Mouse (Mus musculus): ENCODE measurements at regions not wholly inside any gene's neighbourhood (a gene's known extent, or its start where the extent isn't known, plus 50 kb on each side); places are given as distances from the start of the nearest gene placed in this dataset.
A peak's percentile ranks its signal among the peaks of the same experiment; 100 is the strongest.

DNA sequence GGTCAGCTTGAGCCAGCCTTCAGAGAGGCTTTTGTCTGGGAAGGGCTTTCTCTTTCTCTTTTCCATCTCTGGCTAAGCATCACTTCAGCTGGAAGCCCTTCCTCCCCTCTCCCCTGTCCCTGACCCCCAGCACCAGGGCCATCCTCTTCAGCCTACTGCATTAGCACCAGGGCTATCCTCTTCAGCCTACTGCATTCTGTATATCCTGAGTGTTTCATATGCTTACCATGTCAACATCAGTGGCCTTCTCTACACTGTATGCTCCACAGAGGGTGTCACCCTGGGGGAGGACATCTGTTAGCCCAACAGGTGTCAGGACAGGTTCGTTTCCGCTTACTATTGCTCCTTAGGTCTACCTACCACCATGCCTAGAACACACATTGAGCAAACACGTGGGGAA lies 282.5 kb downstream of the Rps24 start:
- DNase-seq (ENCODE audit: low spot score) = no peak

DNA sequence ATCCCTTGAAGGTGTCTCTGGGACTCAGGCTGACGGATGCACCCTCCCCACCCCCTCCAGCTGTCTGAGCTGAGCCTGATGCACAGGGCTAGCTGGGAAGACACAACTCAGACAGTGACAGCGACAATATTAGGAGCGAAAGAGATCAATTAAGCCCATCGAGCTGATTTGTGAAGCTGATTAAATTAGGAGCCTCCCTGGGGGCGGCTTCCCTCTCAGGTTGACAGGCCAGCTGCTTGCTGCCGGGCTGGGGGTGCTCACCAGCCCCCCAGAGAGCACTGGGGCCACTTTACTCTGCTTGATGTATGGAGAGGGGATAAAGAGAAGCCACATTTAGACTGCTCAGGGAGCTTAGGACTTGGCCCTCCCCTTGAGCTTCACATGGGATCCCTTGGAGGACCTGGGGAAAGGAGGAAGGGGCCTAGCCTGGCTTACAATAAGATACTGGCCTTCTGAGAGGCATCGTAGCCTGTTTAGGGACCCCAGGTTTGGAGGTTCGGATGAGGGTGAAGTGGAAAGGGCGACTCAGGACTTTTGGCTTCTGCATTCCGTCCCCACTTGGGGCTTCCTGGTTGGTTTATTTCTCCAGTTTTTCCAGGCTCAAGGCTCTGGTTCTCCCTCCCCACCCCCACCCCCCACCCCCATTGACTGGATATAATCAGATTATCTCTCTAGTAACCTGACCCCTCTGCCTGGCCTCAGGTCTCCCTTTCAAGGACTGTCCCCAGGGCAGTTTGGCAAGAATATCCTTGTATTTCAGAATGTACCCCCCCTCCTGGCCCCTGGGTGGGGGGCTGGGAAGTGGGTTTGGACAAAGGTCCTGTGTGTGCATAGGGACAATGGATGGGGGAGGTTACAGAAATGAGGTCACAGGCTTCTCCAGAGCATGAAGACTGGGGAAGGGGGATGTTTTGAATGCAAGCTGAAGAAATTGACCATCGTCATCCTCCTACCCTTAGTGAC lies 283.4 kb downstream of the Rps24 start:
- DNase-seq (ENCODE audit: low spot score) = no peak

DNA sequence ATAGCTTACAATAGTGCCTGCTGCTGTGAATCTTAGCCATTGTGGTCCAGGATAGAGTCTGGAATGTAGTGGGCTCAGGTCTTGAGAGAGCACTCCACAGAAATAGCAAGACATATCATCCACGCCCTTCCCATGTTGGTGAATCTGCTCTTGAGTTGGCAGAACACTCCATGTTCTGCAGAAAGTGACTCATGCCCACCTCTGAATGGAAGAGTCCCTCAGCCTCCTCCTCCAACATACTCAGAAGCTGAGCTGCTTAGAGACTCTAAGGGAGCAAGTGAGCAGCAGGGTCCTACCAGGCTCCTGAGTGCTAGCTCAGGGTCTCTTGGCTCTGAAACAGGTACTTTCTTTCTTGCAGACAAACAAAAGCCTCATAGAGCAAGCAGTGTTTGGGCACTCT lies 284.7 kb downstream of the Rps24 start:
- DNase-seq (ENCODE audit: low spot score) = no peak

DNA sequence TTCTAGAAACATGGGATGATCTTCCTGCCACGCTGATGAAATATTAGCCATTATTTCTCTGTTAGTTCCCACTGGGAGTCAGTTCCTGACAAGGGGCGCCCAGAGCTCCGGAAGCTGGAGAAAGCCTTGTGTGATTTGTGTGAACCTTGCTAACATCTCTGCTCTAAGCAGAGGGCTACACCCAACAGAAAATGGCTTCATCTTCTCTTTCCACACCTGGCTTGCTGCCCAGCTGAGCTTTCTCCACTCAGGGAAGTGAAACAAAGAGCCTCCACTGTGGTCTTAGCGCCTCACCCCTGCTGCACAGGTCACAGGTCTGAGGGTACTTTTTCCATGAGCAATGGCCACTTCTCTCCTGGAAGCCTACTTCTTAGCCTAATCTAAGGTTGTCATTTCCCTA lies 285.2 kb downstream of the Rps24 start:
- DNase-seq (ENCODE audit: low spot score) = no peak

DNA sequence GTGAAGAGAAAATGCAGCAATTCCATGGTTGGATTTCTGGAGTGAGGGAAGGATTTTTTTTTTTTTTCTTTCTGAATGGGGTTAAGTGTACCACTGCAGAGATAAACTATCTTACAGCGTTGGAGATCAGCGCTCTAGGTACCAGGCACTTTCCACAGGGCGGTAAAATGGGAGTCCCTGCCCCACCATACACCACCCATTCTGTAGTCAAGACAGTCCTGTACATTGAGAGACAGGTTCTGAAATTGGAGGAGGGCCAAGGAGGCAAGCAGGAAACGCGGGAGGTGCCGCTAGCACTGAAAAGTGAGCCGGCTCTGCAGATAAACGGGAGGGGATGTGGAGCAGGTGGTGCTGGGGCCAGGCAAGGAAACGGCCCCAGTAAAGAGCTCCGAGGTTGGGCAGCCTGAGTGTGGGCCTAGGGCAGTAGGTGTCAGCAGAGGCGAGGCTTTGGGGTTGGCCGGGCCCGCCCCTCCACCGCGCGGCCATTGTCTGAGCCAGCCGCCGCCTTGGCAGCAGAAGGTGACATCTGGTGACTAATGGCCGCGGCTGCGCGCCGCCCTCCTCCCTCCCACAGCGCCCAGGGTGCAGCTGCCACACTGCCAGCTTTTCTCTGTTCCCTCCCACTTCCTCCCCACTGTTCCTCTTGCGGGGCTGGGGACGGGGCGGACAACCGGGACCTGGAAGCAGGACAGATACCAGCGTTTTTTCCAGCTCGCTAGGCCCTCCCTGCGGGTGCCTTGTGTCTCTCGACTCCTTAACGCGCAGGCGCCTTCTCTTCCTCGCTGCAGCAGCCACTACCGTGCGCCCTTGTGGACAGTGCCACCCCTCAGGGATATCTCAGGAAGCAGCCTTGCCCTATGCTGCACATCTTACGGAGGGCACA lies 292.1 kb downstream of the Rps24 start:
- DNase-seq (ENCODE audit: low spot score) = peak; percentile 66

DNA sequence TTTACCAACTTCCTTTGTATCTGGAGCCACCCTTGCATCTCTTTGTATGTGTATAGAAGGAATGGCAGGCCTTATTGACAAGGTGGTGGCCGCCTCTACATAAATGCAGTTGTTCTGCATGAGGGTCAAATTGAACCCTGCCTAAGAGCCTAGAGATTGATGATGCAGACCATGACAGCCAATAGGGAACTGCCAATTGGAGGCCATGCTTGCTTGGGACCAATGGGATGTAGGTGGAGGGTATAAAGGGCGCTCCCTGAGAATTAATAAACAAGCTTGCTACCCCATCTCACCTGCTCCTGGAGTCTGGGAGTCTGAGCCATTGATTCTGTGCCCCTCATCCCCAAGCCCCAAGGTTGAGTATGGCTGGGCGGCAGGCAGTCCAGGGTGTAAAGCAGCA lies 294.7 kb downstream of the Rps24 start:
- no peak for DNase-seq (ENCODE audit: low spot score)

DNA sequence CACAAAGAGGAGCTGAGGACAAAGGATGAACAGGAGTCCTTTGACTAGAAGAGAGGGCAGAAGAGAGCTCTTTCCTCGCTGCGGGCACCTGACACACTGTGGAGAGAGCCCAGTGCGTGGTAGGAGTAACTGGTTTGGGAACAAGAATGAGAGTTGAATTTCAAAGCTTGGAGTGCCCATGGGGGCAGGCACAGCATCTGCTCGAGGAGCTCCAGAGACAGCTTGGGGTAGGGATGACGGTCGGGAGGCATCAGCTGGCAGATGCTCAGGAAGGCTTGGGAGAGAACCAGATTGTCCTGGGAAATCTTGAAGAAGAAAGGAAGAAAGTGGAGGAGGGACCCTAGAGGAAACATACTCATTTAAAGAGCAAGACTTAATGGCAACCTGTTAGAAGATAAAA lies 297.0 kb downstream of the Rps24 start:
- no peak for DNase-seq (ENCODE audit: low spot score)

DNA sequence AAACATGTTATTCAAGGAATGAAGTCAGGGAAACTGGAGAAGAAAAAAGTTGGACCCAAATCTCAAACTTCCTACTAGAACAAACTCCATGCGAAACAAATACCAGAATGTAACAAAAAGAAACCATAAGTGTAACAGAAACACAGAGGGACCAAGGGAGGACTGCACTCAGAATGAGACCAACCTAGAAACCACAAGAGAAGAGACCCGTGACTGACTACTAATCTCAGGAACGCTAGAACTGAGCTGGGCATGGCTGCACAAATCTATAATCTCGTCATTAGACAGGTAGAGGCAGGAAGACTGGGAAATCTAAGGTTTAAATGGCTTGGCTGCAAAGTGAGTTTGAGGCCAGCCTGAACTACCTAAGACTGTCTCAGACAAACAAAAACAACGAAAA lies 298.5 kb downstream of the Rps24 start:
- no peak for DNase-seq (ENCODE audit: low spot score)

DNA sequence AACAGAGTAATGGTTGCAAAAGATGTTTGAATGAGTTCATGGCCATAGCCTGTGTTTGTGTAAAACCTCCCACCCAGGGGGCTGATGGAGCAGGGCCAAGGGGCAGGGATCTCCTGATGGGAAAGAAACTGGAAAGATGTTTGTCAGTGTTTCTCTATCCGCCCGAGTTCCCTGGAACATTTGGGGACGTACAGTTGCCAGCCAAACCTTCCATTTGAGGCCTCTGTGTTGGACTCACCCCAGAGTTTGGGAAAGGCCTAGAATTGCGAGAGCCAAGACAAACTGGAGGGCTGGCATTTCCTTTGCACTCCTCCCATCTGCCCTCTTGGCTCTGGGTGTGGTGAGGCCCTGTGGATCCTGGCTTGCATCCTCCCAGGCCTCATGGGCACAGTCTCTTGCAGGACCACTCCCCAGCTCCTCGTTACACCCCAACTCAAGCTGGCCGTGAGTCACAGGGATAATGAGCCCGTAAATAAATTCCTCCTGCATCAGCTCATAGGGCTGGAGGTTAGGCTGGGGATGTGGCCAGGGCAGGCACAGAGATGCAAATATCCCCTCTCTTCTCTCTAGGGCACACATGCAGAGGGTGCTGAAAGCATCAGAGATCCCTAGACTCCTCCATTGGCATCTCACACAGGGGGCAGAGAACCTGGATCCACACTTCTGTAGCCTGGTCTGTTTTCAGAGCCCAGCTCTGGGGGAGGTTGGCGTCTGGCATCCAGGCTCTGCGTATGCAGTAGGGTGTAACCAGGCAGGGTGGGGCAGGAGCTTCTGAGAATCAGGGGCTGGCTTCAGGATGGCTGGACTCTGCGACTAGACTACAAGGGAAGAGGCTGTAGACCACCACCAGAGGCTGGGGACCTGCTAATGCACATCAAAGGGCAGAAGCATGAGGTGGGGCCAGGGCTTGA lies 306.7 kb downstream of the Rps24 start:
- peak; percentile 60 for DNase-seq (ENCODE audit: low spot score)

DNA sequence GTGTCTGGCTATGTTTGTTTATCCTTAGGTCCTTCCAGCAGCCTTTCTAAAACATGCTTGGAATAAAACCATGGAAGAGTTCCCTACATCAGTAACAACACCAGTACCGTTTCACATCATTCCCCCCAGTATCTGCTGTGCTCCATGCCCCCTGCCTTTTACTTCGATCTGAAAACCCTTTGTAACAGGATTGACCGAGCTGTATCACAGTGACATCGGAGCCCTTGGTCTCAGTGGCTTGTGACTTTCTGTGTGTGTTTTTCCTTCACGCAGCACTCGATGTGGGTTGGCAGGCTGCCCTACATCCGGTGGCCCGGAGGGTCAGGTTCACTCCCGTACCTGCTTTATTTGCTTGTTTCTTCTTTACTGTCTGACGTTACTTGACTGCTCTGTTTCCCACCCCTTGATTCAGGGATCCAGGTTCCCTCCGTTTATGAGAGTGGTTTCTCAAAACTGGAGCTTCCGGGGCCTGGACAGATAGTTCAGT lies 307.5 kb downstream of the Rps24 start:
- no peak for DNase-seq (ENCODE audit: low spot score)

DNA sequence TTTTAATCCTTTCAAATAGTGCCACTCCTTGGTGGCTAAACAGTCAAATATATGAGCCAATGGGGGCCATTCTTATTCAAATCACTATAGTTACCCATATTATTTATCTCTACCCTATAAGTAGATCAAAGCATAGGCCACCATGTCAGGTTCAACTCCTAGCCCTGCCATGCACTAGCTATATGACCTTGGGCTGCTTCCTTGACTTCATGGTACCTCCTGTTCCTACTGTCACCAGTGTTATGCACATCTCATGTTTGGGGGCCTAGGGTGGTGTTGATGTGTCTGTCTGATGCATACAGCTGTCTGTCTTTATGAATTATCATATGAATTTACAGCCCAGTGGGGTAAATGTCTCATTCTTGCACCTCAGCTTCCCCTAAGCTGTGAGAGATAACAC lies 310.6 kb downstream of the Rps24 start:
- no peak for DNase-seq (ENCODE audit: low spot score)

DNA sequence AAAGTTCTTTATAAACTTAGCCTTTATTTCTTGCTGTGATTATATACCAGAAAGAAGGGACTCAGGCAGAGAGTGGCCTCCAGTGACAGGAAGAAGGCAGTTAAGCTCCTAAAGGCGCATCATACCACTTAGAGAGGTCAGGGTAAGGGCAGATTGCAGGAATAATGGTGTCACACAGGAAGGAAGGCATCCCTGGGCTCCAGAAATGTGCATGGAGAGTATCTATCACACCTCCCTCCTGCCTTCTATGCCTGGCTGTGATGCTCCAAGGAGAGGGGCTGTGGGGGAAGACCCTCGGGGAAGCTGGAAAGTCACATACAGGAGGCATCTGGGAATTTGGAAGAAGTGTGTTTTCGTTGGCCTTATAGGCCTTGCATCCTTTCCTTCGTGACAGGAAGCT lies 311.1 kb downstream of the Rps24 start:
- no peak for DNase-seq (ENCODE audit: low spot score)

DNA sequence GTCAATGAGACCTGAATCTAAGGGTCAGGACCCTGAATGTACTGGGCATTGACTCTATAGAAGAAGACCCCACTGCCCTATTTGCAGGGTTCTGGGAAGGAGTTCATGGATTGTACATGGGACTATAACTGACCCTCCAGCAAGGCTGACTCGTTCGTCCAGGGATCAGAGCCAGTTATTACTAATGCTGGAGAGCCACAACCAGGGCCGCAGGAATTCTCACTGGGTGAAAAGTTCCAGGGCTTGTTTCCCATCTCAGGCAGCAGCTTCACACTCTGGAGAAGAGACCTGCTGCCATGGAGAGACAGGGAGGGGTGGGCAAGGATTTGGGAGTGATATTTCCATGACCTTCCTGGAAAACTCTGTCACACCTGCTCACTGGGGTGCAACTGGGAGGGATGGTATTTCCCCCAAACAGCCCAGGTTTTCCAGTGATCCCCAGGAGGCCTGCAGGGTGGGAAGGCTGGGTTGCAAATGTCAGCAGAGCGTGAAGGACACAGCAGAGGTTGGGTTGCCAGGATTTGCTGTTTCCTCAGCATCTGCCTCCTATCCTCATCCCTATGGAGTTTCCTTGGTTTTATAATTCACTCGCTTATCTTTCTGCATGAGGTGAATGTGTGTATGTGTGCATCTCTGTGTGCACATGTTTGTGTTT lies 316.2 kb downstream of the Rps24 start:
- DNase-seq (ENCODE audit: low spot score) = no peak

DNA sequence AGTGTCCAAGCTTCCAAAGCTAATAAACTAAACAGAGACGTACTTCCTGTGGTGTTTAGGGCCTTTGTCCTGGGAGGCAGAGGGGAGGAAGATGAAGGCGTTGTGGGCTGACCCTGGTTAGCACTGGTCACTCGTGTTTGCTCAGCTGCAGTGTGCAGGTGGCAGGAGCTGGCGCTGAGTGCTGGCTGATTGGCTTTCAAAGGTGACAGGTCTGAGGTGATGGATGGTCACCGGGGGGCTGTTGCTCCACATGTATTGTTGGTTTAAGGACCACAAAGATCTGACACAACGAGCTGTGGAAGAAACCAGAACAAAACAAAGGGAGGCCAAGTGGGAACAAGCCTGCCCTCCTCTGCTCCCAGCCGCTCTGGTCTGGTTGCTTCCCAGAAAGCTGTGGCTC lies 320.1 kb downstream of the Rps24 start:
- no peak for DNase-seq (ENCODE audit: low spot score)

DNA sequence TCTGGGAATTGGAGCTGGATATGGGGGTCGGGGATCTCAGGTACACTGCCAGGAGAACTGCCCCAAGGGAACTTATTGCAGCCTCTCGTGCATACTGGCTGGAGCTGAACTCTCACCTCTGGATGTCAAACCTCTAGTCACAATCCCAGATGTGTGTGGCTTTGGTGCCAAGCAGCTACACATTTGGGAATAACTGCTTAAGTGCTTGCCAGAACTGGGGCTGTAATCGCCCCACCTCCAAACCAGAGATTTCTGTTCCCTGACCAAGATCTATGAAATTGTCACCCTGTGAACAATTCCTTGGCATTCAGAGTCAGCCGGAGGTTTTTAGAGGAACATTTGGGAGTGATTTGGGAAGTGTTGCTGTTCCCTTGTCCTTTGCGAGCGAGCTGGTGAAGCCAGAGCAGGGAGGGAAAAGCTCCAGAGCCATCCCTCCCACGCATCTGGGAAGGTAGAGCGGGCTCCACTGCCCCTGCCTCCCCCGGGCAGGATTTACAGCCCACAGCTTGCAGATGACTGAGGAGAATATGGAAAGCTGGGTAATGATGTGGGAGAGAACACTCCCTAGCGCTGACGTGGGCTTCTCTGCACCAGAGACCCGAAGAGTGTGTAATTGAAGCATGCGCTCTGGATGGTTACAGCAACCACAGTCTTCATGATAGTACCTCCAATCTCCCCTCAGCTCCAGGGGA lies 336.1 kb downstream of the Rps24 start:
- no peak for DNase-seq (ENCODE audit: low spot score)

DNA sequence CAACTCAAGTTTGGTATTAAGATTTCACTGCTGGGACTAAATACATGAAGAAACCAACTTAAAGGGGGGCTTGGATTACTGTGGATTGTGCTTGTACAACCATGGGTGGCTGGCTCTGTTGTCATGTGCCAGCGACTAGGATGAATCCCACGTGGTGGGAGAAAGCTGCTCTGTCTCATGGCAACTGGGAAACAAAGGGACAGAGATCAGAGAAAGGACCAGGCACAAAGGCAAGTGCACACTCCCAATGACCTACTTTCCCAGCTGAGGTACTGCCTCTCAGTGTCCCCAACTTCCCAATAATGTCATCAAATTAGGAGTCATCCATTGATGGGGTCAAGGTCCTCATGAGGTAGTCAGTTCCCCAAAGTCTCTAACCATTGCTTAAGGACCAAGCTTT lies 337.4 kb downstream of the Rps24 start:
- no peak for DNase-seq (ENCODE audit: low spot score)

DNA sequence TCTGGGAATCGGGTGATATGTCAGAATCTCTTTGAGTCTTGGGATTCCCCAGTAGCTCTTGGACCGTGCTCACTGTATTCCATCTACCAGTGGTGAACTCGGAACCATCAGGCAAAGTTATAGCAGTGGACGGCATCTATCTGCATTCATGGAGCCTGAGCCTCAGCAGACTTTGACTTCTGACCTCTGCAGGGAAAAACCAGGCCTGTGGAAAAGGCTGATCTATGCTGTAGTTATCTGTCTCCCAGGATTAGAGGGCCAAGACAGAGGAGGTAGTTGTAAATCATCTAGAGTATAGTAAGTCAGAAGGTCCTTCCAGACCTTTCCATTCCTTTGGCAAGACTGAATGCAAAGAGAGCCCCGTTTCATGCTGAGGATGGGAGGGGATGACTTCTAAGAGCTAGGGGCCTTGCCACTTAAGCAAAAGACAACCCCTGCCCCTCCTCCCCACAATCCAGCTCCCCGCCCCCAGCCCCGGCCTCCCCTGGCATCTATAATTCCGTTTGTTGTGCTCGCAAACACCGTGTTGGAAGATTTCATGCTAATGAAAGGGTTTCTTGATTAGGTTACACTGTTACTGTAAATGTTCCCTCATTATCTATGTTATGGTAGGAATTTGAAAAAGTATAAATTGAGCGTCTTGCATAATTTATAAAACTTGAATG lies 338.9 kb downstream of the Rps24 start:
- DNase-seq (ENCODE audit: low spot score) = no peak

DNA sequence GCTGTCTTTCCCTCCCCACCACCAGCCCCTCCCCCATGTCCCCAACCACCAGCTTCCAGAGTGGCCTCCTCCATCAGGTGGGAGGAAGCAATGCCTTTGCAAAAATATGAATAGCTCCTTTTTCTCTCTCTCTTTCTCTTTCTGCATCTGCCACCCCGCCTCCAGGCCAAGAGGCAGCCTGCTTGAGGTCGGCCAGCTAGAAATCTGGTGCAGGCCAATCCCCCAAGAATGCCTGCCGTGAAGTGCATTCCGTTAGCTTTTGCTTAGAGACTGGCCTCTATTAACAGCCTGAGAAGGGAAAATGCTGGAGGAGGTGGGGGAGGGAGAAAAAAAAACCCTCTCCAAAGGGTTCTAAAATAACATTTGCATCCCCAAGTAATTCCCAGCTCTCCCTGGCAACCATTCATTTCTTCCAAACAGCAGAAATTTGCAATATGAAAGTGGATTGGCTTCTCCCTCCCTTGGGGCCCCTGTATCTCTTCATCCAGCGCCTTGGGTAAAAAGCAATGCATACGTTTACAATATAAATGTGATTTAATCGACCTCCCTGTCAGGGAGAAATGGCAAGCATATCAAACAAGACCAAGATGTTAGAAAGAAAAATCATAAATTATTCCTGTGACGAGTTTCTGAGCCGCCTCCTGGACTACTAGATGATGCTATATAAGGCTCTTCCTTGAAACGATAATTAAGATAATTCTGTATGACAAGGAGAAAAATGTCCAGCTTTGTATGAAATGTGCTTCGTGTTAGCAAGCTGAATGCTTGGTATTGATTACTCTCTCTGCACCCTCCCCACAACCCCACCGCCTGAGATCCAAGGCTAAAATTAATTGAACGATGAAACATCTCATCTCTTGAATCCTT lies 339.8 kb downstream of the Rps24 start:
- DNase-seq (ENCODE audit: low spot score) = no peak

DNA sequence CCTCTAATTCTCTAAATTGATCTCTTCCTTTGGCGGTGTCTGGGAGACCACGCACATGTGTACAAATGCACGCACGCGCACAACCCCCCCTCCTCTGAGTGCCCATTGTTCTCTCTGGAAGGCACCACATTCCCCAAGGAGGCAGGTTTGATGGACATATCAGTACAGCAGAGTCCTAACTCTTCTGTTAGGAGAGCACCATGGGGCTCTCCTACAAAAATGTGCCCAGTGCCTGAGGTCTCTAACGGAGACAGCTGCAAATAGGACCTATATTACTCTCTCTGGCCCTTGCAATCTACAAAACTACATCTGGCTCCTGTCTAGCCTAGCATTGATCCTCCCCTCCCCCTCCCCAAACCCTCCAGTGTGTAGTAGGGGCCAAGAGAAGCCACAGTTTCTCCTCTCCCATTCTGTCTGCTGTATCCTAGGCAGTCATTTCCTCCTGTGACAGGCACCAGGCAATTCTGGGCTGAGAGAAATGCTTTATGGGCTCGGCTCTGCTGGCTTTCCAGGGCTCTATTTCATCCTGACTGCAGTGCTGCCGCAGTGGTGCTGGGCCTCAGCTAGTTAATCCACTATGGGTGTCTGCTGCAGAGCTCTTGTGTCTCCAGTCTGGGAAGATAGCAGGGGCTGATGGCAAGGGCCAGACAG lies 340.6 kb downstream of the Rps24 start:
- no peak for DNase-seq (ENCODE audit: low spot score)
